Mouse (Mus musculus): ENCODE measurements around the gene Lctl.
"Not testable (repeated sequence)": the region's sequence is repeated elsewhere in the genome, so short reads cannot be mapped to it uniquely, and the experiment has no call there.

- TF ChIP-seq CTCF (conservative IDR thresholded peaks at IDR 0.05; ENCODE audit: insufficient read depth, insufficient read length, low read depth, low read length); POLR2A (IDR thresholded peaks at IDR 0.05; ENCODE audit: low read depth, low read length): not testable (repeated sequence)
These were observed 53.0 kb downstream of the Lctl start for GRCm38 (mm10) chr9:64169967-64170366.

All from kidney, adult 2 months (tissue).